Mouse (Mus musculus) brown adipose tissue, adult 24 weeks (tissue): ENCODE measurements around the gene Bri3. TPM values are rescaled to one million over a fixed set of nuclear protein-coding genes. Genes with fewer than 3 reads are reported as not detected.

ENCODE experiments used
- H3K27ac ChIP-seq: fragments of 200-500 bp; replicated peaks from 2 replicates; pipeline ENCODE4 v1.5.1; 2012; ENCODE audit warnings: low read depth, mild to moderate bottlenecking, low read length
- H3K4me1 ChIP-seq: fragments of 200-500 bp; 2 replicates; pipeline ENCODE4 v1.6.1; 2012; ENCODE audit warnings: low read length, mixed read lengths; ENCODE audit not compliant: control insufficient read depth, insufficient read depth, insufficient read length
- H3K4me3 ChIP-seq: fragments of 200-500 bp; 2 replicates; pipeline ENCODE4 v1.5.1; 2012; ENCODE audit warnings: low read depth, mild to moderate bottlenecking, low read length, moderate library complexity; ENCODE audit not compliant: insufficient read depth
- polyA plus RNA-seq: library from polyadenylated mRNA; stranded (reverse); fragments of >200 nt; gene quantifications from 2 replicates; pipeline ENCODE4 v1.2.4, GENCODE M21; 2012; ENCODE audit not compliant: missing spikeins, insufficient read depth, insufficient read length

The Bri3 gene
- 230 and 282 TPM in 2 replicates for polyA plus RNA-seq

DNA sequence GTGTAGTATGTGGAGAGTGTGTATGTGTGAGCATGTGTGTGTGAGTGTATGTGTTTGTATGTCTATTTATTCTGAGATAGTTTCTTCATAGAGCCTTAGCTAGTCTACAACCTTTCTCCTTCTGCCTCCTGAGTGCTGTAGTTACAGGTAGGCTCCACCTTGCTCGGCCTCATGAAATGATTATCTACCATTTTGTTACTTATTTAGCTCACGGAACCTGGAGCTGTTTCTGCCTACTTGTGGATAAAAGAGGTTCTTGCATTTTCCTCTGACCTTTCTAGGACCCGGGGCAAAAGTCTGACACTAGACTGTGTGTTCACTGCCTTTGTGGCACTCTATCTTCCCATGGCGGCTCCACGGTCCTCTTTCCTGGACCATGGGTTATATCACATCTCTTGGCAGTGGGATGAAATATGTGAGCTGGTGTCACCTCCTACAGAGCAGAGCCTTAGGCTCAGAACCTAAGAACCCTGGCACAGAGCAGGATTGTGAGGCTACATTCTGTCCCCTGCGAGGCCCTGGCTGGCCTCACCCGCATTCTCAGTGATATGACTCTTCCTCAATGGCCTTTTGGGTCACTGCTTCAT is at the start of gene Bri3:
Bri3 (plus strand) TSS at position 537 of the 587 bp plus-strand sequence.
- Histone ChIP-seq H3K27ac (no peak within 1 kb of the TSS), H3K4me1 (peaks cover 8% of the 10 kb centered on the region), H3K4me3 (no peak within 1 kb of the TSS)

DNA sequence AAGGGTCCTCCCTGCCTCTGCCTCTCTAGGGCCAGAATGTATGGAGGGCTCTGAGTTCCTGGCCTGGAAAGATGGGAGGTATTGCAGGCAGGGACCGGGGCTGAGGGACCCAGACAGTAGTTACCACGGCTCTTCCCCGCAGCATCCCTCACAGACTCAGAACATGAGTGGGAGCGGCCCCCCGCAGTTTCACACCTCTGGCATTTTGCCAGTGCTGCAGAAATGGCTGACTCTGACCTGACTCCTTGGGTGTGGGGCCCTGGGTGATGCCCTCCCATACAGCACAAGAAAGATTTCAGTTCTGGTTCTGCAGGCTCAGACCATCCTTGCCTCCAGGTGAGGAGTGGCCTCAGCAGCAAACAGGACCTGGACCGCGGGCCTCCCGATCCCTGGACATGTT is 48.7 kb upstream of the Bri3 start:
- no peaks in the 10 kb centered on the region; the same call in 1 of the 2 replicates for H3K4me1 ChIP-seq
- no peak overlapping the region for H3K4me3 ChIP-seq
- H3K27ac ChIP-seq = no peak overlapping the region

GRCm38 (mm10) chr5:144200616-144201015 is 43.6 kb upstream of the Bri3 start:
- Histone ChIP-seq H3K27ac (no peak overlapping the region), H3K4me1 (no peaks in the 10 kb centered on the region), H3K4me3 (no peak overlapping the region)

GRCm38 (mm10) chr5:144202430-144202829 is 41.8 kb upstream of the Bri3 start:
- Histone ChIP-seq H3K27ac (no peak overlapping the region), H3K4me1 (no peaks in the 10 kb centered on the region), H3K4me3 (no peak overlapping the region)

DNA sequence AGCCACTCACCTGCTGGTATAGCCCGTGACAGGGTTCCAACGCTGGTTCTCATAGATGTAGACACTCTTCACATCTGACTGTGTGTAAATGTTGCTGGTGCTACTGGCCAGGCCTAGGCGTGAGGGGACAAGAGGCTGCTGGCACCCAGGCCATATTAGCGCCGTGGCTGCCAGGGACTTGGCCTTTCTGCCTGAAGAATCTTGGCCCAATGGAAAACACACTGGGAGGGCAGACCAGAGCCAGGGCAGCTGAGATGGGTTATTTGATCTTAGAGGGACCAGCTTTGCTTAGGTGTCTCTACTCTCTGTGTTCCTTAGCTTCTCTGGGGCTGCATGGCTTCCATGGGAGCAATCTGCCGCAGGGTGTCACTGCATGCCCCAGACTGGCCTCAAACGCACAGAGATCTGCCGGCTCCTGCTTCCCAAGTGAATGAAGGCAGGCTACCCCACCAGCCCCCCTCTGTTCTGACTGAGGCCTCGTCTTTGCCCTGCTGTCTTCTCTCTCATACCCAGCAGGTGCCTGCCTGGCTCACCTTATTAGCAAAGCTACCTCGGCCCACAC is 40.8 kb upstream of the Bri3 start:
- Histone ChIP-seq H3K4me1 (no peaks in the 10 kb centered on the region), H3K4me3 (no peak overlapping the region), H3K27ac (no peak overlapping the region)

DNA sequence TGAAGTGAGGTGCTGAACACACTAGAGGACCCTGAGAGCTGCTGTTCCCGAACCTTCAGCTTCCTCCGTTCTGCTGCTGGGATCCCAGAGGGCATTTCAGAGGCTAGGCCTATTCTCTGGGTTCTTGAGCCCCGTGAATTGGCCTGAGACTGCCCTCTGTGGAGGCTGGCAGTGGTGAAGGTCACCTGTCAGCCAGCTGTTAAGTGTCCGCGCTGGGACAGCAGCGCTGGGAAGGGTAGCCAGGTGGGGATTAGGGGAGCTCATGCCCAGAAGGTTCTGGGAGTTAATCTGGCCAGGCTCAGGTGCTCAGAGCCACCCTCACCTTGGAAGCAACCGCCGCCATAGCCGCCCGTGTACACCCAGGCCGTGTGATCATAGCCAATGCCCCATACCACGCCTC is 39.9 kb upstream of the Bri3 start:
- Histone ChIP-seq H3K4me1 (no peaks in the 10 kb centered on the region), H3K4me3 (no peak overlapping the region), H3K27ac (no peak overlapping the region)

- H3K4me3 ChIP-seq = no peak overlapping the region
- H3K4me1 ChIP-seq = no peaks in the 10 kb centered on the region
- H3K27ac ChIP-seq = no peak overlapping the region
These were observed 39.3 kb upstream of the Bri3 start for GRCm38 (mm10) chr5:144204911-144205310.

DNA sequence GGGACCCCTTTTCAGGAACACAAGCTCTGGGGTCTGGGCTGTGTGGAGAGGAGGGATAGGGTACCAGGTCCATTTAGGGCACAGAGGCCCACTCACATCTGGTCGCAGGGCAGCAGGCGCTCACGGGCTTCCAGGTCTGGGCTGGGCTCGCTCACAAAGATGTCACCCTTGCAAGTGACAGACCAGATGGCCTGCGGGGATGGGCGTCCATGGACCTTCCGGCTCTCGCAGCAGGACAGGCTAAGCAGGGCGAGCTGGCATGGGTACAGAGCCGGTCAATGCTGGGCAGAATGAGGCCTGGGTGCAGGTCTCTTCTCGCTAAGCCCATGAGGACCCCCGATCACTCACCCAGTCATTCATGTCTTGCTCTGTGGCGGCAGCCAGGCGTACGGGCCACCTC is 38.2 kb upstream of the Bri3 start:
- Histone ChIP-seq H3K27ac (no peak overlapping the region), H3K4me1 (no peaks in the 10 kb centered on the region), H3K4me3 (no peak overlapping the region)

DNA sequence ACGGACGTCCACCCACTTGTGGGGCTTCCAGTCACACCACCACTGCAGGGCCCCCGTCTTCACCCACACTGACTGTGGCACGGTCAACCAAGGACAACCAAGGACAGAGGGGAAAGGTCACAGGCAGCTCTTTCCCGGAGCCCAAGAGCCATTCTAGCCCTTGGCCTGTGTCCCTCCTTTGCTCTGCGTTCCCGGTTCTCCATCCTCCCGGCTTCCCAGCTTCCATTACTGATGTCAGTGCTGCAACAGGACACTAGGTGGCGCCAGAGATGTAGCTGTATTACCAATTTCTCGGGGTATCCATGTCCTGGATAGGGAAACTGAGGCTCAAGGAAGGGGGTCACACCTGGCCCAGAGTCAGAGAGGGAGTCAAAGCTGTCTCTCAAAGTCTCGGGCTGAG is 36.8 kb upstream of the Bri3 start:
- Histone ChIP-seq H3K27ac (no peak overlapping the region), H3K4me3 (no peak overlapping the region), H3K4me1 (no peaks in the 10 kb centered on the region)

DNA sequence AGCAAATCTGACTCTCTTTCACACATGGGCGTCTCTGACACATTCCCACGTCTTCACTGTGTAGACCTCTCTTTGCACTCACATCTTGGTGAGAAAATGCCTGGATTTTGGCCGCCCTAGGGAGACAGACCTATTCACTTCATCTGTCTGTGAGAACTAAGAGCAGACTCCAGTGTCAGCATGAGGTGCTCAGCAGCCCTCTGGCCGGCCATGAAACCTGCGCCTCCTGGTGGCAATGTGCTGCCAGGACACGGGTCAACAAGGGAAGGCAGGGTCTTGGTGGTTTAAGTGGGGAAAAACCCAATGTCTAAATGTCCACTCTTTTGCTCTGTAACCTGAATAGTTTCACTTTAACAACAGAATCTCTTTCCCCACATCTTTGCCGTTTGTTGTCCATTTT is 29.8 kb upstream of the Bri3 start:
- no peak overlapping the region for H3K4me3 ChIP-seq
- H3K4me1 ChIP-seq = peaks cover under 1% of the 10 kb centered on the region
- H3K27ac ChIP-seq = no peak overlapping the region

GRCm38 (mm10) chr5:144215992-144216391 is 28.2 kb upstream of the Bri3 start:
- H3K27ac ChIP-seq = no peak overlapping the region
- H3K4me1 ChIP-seq = peaks cover 13% of the 10 kb centered on the region
- H3K4me3 ChIP-seq = no peak overlapping the region

GRCm38 (mm10) chr5:144218061-144218460 is 26.2 kb upstream of the Bri3 start:
- Histone ChIP-seq H3K4me3 (no peak overlapping the region), H3K27ac (no peak overlapping the region), H3K4me1 (peaks cover 19% of the 10 kb centered on the region)

- peak overlapping the region; percentile 72 for H3K27ac ChIP-seq
- peaks cover 19% of the 10 kb centered on the region for H3K4me1 ChIP-seq
- no peak overlapping the region for H3K4me3 ChIP-seq
These were observed 24.9 kb upstream of the Bri3 start for GRCm38 (mm10) chr5:144219306-144219705.

DNA sequence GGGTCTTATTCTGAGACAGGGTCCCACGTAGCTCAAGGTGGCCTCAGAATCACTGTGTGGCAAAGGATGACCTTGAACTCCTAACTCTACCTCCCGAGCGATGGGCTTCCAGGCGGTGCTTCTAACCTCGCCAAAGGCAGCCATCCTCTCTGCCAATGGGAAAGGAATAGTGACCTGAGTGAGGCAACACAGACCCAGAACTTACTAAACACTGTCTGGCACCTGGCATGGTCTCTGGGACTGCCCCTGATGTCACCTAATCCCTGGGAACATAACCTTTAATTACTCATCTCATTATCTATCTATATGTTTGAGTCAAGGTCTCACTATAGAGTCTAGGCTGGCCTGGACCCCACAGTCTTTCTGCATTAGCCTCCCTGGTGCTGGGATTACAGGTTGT is 24.3 kb upstream of the Bri3 start:
- H3K4me3 ChIP-seq = no peak overlapping the region
- peaks cover 23% of the 10 kb centered on the region for H3K4me1 ChIP-seq
- peak overlapping the region; percentile 72 for H3K27ac ChIP-seq

- H3K27ac ChIP-seq = peak overlapping the region; percentile 94
- H3K4me3 ChIP-seq = peak overlapping the region; percentile 73
- H3K4me1 ChIP-seq = peaks cover 25% of the 10 kb centered on the region
These were observed 22.9 kb upstream of the Bri3 start for GRCm38 (mm10) chr5:144221305-144221704.

- Histone ChIP-seq H3K4me3 (peak overlapping the region; percentile 73), H3K4me1 (peaks cover 25% of the 10 kb centered on the region), H3K27ac (peak overlapping the region; percentile 94)
These were observed 21.3 kb upstream of the Bri3 start for GRCm38 (mm10) chr5:144222811-144223502.
